Comparison of ENCODE assay signal across 19 mouse cellular contexts in the genomic region with DNA sequence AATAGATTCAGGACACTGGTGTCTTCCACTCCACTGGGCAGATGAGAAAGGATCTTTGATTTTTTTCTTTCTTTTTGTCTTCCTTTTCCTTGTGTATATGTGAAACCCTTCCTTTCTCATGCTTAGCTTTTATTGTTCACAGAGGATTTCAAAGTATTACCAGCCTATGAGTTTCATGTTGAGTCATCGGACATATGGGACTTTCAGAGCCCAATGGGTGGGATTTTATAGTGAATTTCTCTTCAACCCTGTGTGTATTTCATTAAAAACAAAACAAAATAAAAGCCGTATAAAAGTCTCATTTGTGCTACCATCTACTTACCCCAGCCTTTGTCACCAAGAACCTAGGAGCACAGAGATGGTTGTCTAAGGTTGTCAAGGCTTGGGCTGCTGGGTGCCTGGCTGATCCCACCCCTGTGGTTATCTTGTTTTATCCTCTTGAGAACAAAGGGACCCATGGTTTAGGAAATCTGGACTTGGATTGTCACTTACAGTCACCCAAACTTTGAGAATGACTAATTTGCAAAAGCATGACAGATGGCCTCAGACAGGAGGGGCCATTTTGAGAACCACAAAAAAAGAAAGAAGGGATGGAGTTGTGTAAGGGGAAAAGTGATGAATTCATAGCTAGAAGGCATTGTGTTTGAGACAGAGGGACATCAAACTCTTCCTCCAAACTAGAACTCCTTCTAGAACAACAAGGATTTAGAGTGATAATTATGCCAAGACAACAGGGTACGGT. TPM values are rescaled to one million over a fixed set of nuclear protein-coding genes. Genes with fewer than 3 reads are reported as not detected.
DNase-seq lines count a peak whose midpoint lies in the region; ATAC-seq lines count a peak whose summit lies in the region.
"Had no signal": no experiment of that assay in that cellular context is flagged by ENCODE, and none has a peak within 500 bp of the region (broad histone marks: within the 10 kb centered on the region; RNA-seq: fewer than 3 reads in every experiment).

No protein-coding gene starts in this region.

- intact Hi-C loops in heart, postnatal 14 days (cut with DNase I), result no loop called here

- peak; percentile 62 for ATAC-seq in frontal cortex, adult (ENCODE audit: low TSS enrichment)
- peak; percentile 36 for ATAC-seq in activated CD4-positive, CD25-positive, alpha-beta regulatory T cell, adult 4 months
- ATAC-seq: forebrain, embryonic 14.5 days; forebrain, postnatal 0 days had no signal

- DNase-seq in frontal cortex, postnatal 14 days (ENCODE audit: low spot score in 2 of 2), result no peak
- DNase-seq in induced T-regulatory cell, adult 2 months (ENCODE audit: low read depth), result peak; percentile 35
- DNase-seq in heart, postnatal 14 days, result no peak
- DNase-seq in natural killer cell, adult 2 months (ENCODE audit: low spot score in 2 of 2), result no peak
- DNase-seq in cerebellum, adult 8-10 months, result no peak
- DNase-seq: adrenal gland, adult 8-10 months; adrenal gland, postnatal 36 days; cerebellum, adult 11 months; cerebellum, adult 2 months; cerebellum, postnatal 14 days; forebrain, postnatal 0 days; gastrocnemius, postnatal 10 days; gastrocnemius, postnatal 36 days; heart, adult 2 months; kidney, adult 11 months had no signal

RNA-seq across cellular contexts. Expression of gene Nedd9, which starts 41.9 kb away (rescaled TPM):
- polyA plus RNA-seq in activated CD4-positive, CD25-positive, alpha-beta regulatory T cell, adult 4 months (2017; shearing (Covaris generic)), result 100 to 1,000 TPM; 129 to 130 TPM
- 10 to 100 TPM; 29.3 to 35.2 TPM for total RNA-seq in heart, postnatal 14 days (2021)
- polyA plus RNA-seq: G1E had no signal
